Mouse (Mus musculus): ENCODE measurements around the gene Osbpl10.
"Not testable (repeated sequence)": the region's sequence is repeated elsewhere in the genome, so short reads cannot be mapped to it uniquely, and the experiment has no call there.

Gene Osbpl10

DNA sequence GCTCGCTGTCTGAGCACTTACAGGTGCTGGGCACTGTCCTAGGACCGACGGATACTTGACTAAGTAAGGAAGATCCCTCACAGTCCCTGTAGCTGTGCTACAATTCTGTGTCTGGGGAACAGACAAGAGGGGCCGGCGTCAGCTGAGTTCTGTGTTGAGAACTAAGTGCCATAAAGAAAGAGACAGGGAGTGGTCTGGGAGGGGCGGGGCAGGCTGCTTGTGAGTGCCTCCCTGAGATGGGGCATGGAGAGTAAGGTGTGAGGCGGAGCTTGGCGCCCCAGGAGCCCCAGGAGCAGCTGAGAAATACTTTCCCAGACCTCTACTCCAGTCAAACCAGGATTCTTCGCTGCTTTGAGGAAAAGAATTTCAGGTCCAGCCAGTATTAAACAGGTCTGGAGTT is 239.6 kb downstream of the Osbpl10 start:
- DNase-seq (ENCODE audit: low spot score), result no peak

DNA sequence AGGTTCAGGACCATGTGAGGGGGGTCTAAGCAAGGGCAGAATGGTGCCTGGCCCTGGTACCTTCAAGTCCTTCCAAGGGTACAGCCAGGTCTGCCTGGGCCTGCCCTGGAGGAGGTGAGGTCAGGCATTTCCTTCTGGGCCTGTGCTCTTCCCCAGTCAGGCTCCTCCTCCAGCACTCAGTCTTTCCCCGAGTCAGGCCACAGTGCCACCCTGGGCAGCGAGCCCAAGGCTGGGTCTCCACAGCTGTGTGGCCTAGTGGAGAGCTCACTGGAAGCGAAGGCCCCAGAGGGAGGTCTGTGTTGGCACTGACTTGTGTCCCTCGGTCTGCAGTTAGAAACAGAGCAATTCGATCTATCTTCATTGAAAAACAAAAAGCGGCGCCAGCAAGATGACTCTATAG is 242.1 kb downstream of the Osbpl10 start:
- DNase-seq (ENCODE audit: low spot score), result no peak

DNA sequence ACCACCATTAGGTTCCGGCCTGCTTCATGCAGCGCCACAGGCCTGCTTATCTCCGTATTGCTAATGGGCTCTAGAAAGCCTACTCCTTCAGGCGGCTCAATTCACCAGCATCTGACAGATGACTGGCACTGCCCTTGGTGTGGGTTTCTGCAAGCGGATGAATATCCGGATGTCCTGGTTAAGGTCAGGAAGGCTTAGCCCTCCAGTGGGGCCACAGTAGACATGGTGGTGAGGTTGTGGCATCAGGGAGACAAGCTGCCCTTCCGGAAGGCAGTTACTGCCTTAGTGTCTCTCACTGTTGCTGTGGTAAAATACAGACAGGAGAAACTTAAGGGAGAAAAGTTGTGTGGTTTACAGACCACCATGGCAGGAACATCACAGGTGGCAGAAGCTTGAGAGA is 242.9 kb downstream of the Osbpl10 start:
- no peak for DNase-seq (ENCODE audit: low spot score)

DNA sequence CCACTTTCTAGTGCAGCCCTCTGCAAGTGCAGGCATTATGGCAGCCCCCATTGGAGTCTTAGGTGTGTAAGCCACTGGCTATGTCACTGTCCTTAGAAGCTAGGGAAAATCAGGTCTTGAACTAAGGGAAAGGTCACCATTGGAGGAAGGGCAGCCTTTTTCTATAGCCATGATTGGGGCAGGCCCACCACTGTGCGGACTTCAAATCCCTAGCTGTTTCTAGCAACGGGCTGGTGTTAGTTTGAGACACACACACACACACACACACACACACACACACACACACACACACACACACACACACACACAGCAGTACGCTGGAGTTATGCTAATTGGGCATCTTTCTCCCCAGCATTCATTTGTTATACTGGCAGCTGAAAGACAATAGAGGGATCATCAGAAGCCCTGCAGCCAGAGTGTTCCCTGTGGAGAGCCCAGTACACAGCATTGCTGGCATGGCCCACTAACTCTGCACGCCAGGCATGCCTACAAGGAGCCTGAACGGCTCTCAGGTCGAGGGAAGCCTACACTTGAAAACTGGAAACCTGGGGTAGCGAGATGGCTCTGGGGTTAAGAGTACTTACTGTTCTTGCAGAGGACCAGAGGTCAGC is 246.5 kb downstream of the Osbpl10 start:
- no peak for DNase-seq (ENCODE audit: low spot score)

DNA sequence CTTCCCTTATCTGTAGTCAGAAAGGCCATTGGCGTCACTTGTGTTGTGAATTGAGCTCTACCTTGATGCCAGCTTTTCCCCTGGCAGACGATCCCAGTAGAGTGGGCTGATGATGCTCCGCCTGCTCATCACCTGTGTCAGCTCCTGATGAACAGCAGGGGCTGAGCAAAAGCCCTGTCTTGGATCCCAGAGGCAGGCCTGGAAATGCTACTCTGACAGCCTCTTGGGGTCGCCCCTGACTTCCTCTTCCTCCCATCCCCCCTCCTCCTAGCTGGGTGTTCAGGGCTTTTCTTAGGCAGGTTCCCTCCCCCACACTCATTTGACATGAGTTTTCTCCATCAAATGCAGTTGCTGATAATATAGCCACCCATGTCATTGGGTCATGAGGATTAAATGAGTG is 250.8 kb downstream of the Osbpl10 start:
- DNase-seq (ENCODE audit: low spot score), result no peak

DNA sequence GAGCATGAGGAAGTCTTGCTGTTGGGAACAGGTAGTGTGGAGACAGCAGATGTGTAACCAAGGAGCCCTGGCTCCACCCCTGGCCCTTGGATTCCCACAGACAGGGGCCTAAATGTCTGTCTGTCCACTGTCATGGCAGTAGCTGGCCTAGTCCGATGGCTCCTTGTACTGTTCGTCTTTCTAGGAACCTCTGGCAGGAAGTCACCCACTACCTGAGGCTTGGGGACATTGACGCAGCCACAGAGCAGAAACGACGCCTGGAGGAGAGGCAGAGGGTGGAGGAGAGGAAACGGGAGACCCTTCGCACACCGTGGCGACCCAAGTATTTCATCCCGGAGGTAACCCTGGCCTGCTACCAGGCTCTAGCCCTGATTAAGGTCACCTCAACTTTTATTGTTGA is 251.3 kb downstream of the Osbpl10 start:
- DNase-seq (ENCODE audit: low spot score), result no peak

DNA sequence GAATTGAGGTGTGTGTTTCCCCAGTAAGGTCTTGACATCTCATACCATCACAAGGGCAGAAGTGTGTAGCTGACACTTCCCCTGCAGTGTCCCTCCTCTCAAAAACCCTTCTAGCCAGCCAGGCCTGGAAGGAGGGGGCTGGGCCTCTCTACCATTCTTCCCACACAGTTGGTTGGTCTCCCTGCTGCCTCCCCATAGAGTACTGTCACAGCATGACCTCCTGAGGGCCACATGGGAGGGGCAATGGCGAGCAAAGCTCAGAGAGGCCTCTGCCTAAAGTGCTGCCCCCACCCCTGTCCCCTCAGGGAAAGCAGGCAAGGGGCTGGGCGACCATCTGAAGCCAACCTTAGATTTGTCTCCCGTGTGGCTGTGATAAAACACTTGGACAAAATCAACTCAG is 251.8 kb downstream of the Osbpl10 start:
- DNase-seq (ENCODE audit: low spot score), result no peak

DNA sequence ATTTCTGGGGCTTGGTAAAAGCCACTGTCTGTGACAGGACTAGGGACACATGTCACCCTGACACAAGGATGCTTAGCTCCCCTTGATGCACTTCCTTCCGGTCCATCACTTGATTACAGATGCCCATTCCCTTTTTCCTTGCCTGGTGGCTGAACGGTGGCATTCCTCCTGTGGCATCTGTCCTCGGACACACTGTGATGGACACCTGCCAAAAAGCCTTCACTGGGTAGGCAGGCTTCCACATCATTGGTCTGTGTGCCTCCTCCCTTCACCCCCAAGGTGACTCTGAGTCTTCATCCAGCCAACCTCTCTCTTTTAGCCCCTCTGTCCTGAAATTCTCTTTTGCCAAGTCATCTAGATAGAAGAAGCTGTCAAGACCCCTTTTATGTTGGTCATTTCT is 253.1 kb downstream of the Osbpl10 start:
- no peak for DNase-seq (ENCODE audit: low spot score)

DNA sequence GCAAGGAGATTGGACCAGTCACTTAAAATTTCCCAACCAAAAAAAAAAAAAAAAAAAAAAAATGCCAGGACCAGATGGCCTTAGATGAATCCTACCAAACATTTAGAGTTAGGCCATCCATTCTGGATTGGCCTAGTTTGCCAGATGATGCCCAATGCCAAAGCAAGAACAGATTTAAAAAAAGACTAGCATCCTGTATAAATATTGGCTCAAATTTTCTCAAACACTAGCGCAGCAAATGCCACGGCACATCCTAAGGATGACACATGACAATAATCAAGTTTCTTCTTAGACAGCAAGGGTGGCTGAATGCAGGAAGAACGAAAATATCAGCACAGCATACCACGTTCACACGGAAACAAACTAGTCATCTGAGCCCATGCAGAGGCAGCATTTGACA is 255.4 kb downstream of the Osbpl10 start:
- DNase-seq (ENCODE audit: low spot score), result no peak

DNA sequence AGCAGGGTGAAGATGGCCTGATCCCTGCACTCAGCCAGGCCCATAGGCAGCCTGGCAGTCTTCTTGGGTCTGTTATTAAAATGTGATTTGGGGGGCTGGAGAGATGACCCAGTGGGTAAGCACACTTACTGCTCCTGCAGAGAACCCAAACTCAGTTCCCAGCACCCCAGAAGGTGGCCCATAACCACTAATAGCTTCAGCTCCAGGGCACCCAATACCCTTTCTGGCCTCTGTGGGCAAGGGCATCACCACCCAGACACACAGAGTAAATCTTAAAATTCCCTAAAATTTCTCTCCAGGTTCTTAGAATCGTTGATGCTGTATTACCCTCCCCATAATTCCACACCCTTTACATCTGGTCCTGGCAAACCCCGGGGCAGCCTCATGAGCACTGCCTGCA is 256.2 kb downstream of the Osbpl10 start:
- DNase-seq (ENCODE audit: low spot score), result no peak

DNA sequence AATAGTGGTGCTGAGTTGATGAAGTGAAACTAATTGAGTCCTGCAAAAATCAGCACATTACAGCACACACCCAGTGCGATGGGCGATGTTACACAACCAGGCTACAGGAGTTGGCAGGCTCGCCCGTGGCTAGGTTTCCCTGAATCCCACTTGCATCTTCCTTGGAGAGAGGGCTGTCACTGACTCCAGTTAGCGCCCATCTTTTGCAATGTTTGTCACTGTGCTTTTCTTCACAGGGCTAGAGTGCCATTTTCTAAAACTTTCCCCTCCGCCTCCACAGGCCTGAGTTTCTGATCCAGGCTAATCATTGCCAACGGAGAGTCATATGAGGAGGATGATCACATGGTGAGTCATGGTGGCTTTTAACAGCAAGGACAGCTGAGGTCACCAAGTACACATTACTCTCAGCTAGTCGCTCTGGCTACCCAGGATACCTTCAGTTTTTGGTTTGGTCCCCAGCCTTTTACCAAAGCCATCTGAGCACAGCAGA is 258.0 kb downstream of the Osbpl10 start:
- DNase-seq (ENCODE audit: low spot score), result no peak

DNA sequence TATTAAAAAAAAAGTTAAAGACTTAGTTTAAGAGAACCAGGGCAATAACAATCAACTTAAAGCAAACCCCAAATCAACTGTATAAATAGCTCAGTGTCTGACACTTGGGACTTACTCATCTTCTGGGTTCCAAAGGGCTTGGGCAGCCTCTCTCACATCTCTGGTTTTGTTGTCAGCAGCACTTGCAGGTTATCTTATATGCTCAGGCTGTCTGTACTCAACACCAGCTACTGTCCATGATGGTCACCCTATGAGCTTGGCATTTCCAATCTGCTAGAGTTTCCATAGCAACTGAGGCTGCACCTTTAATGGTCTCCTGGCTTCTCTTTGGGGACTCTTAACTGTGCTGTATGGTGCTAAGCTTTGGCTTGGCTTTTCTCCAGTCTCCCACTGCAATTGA is 259.6 kb downstream of the Osbpl10 start:
- DNase-seq (ENCODE audit: low spot score), result no peak

DNA sequence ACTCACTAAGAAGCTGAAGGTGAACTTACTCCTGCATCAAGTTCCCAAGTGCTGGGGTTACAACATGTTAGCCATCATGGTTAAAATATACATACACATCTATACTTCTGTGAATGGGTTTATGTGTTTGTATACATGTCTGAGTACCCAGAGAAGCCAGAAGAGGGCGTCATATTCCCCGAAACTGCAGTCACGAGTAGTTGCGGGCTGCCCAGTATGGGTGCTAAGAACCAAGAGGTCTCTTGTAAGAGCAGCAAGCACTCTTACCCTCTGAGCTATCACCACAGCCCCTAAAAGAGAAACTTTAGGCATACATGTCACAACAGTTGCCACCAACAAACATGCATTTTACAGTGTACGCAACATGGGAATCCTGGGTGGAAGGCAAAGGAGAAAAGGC is 261.5 kb downstream of the Osbpl10 start:
- DNase-seq (ENCODE audit: low spot score), result no peak

DNA sequence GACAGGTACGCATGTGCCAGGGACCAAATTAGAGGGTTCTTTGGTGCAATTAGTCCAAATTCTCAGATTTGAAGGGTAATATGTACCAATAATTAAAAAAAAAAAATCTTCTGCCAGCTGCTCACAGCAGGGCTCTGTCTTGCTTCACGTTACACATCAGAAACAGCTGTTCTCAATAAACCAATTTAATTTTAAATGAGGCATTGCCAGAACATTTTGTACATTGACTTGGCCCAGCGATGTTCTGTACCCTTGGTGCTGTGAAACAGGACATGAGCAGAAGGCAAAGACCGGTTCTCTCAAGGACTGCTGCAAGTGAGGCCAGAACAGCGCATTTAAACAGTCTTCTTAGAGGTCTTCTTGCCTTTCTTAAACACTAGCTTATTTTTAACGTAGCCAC is 265.3 kb downstream of the Osbpl10 start:
- no peak for DNase-seq (ENCODE audit: low spot score)

DNA sequence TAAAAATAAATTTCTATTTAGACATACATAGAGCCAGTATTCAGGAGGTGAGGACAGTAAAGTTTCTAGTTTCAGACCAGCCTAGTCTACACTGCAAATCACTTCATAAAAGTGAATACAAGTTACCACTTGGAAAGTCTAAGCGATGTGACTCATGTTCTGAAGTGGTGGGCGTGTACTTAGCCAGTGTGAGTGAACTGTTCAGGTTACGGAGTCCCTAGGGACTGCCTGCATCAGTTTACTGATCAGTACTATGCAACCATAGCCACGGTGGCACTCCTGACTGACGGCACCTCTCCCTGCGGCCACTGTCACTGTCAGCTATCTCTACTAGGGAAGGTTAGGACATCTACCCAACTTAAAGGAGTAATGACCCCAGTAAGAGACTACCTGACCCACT is 266.7 kb downstream of the Osbpl10 start:
- peak; percentile 74 for DNase-seq (ENCODE audit: low spot score)

DNA sequence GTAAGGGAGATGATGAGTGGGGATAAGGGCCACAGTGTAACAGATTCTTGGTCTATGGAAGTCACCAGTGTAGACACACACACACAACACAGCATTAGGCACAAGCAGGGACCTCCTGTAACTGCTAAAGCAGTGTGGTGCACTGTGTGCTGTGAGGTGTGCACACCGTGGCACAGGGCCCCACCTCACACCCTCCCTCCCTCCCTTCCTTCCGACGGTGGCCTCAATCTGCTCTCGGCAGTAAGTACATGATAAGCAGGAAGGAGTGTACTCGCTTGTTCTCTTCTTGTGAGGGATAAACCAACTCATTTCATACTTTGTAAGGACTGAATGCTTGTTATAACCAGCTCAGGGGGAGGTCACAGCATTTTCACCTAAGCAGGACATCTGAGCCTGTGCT is 270.8 kb downstream of the Osbpl10 start:
- no peak for DNase-seq (ENCODE audit: low spot score)

DNA sequence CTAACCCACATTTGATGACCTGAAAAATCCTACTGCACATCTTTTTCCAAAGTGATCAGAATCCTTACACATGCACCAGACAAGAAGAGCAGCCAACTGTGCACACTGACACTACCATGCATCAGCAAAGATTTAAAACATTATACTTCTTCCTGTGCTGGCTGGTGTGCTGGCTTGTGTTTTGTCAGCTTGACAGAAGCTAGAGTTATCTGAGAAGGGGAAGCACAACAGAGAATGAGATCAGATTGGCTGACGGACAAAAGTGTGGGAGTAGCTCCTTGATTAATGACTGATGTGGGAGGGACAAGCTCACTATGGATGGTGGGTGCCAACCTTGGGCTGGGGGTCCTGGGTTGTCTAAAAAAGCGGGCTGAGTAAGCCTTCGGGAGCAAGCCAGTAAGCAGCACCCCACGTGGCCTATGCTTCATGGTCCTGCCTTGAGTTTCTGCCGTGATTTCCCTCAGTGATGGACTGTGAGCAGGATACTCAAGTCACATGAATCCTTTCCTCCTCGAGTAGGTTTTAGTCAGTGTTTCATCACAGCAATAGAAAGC is 279.4 kb downstream of the Osbpl10 start:
- no peak for DNase-seq (ENCODE audit: low spot score)

DNA sequence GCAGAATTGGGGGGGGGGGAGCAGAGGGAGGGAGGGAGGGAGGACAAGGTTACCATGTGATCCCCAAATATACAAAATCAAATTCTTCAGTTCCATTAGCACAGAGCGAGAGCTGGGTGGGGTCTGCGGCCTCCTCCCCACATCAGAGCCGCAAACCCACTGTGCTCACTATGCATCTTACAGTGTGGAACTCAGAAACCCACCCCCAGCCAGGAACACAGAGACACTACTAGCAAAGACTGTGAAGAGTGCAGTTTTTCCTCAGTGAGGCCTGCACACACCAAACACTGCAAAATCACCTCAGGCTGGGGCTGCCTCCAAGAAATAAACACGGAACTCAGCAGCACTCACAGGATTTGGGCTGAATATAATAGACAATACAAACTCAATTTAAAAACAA is 281.5 kb downstream of the Osbpl10 start:
- DNase-seq (ENCODE audit: low spot score), result no peak

DNA sequence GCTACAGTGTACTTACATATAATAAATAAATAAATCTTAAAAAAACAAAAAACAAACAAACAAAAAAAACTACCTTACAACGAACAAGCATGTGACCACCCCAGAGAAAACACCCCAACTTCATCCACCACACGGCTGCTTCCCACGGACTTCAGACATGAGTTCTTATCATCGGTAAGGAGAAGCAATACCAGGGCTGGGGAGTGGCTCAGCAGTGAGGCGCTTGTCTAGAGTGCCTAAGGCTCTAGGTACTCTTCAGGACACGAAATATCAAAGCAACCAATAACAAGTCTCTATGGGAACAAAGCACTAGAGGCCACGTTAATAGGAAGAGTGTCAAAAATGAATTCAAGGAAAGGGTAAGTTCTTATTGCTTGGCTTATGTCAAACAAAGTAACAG is 282.1 kb downstream of the Osbpl10 start:
- DNase-seq (ENCODE audit: low spot score), result no peak

DNA sequence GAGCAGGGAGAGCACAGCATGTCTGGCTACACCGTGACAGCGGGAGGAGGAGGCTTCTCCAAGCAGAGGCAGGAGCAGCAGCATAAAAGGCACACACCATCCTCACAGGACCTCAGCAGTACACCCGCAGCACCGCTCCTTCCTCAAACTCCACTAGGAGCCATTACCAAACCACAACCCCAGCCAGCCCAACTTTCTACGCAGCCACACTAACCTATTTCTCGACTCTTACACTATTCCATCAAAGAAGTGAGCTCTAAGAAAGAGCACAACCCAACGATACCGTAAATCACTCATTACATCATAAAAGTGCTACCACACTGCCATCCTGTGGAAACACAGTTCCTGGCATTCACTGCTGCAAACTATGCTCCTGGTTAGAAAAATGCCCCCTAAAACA is 283.1 kb downstream of the Osbpl10 start:
- no peak for DNase-seq (ENCODE audit: low spot score)

DNA sequence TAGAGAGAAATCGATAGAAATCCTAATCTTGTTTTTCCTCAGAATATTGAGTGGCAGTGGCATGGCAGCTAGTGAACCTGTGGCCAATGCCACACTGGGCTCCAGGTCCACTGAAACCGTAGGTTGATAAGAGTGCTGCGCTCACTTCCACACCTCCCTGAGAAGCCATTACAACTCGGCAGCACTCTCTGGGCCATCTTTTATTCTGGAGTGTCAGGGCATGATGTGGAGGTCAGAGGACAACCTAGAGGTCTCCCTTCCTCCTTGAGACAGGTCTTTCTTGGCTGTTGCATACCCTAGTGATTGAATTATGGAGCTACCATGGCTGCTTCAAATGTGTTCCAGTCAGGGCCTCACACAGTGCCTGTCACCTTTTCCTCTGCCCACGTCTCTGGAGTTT is 283.5 kb downstream of the Osbpl10 start:
- no peak for DNase-seq (ENCODE audit: low spot score)

DNA sequence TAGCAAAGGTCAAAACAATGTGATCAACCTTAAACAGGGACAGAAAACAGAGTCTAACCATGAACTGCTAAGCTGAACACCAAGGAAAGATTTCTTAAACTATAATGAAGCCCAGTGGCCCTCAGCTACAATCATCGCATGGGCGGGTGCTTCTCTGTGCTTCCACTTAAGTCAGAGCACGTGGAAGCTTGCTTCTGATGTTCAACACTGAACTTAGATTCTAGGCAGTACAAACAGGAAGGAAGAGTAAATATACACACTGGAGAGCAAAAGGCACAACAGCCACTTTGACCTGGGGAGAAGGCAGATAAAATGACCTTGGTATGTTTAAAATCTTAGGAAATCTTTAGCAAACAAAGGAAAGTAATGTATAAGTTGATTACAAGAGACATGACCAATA is 293.2 kb downstream of the Osbpl10 start:
- DNase-seq (ENCODE audit: low spot score), result no peak

DNA sequence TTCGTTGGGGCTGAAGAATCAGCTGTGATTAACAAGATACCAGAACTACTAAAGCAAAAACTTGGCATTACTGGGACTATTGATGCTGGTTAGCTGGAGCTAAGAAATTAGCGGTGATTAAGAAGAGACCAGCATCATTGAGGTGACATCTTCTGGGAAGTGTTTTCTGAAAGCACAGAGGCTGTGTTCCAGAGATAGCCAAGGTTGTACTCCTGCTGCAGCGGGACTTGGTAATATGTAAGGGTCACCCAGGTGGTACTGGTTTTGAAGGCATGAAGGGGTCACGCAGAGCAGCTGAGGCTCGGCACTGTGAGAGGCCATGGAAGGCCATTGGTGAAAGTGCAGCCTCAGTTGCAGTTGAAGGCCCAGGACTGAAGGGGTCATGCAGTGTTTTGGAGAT is 294.1 kb downstream of the Osbpl10 start:
- DNase-seq (ENCODE audit: low spot score), result not testable (repeated sequence)

DNA sequence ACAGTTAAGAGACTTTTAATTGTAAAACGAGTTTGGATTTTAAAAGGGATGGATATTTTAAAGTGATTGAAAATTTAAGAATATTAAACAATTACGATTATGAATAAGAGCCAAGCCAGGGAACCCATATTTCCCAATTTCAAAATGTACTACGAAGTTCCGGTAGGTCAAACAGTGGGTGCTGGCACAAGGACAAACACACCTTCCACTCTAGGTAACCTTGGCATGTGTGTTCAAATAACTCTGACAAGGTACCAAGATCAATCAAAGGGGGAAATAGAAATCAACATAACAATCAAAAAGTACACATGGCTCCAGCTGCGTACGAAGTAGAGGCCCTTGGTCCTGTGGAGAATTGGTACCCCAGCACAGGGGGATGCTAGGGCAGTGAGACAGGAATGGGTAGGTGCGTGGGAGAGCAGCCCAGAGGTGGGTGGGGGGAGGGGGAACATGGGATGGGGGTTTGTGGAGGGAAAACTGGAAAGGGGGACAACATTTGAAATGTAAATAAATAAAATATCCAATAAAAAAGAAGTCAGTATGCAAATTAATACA is 294.8 kb downstream of the Osbpl10 start:
- no peak for DNase-seq (ENCODE audit: low spot score)

Measured in lung, postnatal 25 days (tissue).